Mouse (Mus musculus): ENCODE data around the gene Gar1. TPM values are rescaled to one million over a fixed set of nuclear protein-coding genes. Genes with fewer than 3 reads are reported as not detected.

Gene Gar1
- total RNA-seq (2021), result 10 to 100 TPM; 13.8 to 21.3 TPM

DNA sequence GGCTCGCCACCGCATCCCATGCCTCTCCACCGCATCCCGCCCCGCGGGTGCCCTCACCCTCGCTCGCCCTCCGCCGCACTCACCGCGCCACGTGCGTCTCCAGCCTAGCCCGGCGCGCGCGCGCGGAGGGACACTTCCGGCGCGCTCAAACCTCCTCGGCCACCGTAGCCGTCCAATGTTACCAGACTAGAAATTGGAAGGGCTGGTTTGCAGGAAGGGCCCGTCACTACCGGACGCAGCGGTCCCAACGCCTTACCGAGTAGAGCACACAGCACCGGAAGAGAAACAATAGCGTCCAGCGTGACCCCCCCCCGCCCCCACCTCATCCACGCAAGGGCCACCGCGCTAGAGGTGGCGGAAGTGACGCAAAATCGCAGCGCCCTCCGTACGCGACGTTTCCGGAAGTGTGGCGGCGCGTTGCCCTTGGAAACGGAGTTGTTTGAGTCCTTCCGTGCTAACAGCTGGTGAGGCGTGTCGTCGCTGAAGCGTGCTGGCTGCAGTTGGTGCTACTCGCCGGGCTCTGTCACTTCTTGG lies at the start of gene Gar1:
Gene Gar1 (minus strand): TSS at position 362 of the 534 bp plus-strand sequence.
- DNase-seq, result peak; percentile 95

DNA sequence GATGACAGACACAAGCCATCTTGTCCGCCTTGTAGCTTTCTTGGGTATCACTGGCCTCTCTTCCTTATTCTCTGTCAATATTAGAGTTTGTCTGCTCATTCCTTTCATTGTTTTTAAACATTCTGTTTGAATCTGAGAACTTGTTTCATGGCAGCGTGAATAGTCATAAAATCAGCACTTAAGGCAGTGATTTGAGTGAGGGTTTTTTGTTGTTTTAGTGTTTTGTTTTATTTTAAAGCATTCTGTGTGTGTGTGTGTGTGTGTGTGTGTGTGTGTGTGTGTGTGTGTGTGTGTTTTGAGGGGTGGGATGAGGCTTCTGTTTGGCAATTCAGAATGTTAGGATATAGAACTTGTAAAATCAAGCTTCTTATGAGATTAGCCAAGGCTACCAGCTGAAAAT lies 48.7 kb upstream of the Gar1 start:
- DNase-seq, result no peak
- intact Hi-C loops (cut with DNase I), result loop anchor here (2.0 to 10.0 kb wide), 3 partner anchors 51 to 825 kb away; partner anchors contain the start of genes Ostc and Sec24b

More for the DNA sequence above, at the start of gene Gar1:
- intact Hi-C loops (cut with DNase I), result loop anchor here (2.0 to 5.0 kb wide), 5 partner anchors 106 to 1994 kb away; partner anchors contain the start of genes Ap1ar, Ostc, Rpl34 and Sec24b

DNA sequence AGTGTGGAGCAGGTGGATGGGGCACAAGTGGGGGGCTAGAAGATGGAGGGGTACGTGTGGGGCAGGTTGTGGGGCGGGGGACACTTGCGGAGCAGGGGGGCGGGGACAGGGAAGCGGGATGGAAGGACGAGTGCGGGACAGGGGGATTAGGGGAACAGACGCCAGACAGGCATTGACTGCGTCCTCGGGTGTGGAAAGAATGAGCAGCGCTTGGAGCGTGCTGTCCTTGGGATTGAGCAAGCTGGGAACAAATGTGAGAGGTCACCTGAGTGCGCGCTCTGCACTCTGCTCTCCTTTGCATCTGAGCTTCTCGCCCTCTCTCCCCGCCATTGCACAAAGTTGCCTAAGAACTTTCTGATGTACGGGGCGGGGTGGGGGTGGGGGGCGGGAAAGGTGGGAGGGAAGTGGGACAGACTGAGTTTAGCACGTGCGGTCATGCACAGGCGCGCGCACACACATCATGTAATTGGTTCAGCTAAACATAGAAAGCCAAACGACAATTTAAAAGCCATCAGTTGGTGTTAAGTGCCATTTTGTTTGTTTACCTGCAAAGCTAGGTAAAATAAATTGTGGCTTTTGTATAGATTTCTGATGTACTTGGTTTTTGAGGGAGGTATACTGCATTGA lies 48.0 kb upstream of the Gar1 start:
- DNase-seq, result peak; percentile 31
- intact Hi-C loops (cut with DNase I), result loop anchor here (2.0 to 10.0 kb wide), 3 partner anchors 50 to 826 kb away; partner anchors contain the start of genes Ostc and Sec24b

- intact Hi-C loops (cut with DNase I), result loop anchor here (2.0 to 10.0 kb wide), 3 partner anchors 50 to 826 kb away; partner anchors contain the start of genes Ostc and Sec24b
- peak; percentile 89 to 91 for DNase-seq
Observed at GRCm38 (mm10) chr3:129878405-129879021, 47.3 kb upstream of the Gar1 start, which contains the start of gene Pla2g12a. Pla2g12a (plus strand) TSS chr3:129878606.

DNA sequence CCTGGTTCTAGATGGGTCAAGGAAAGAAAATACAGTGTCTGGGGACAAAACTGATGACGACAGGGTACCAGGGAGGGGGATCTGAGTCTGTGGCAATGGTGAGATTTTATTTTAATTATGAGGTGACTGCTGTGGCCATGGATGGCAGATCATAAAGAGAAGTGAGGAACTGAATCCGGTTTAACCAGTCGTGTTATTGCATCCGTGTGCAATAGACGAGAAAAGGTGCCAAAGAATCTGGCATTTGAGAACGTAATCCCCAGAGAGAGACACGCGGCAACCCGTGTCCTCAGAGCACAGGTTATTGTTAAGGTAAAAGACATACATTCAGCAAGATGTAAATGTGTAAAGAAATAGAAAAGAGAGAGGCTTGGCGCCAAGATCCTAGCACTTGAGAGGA lies 46.1 kb upstream of the Gar1 start:
- no peak for DNase-seq
- intact Hi-C loops (cut with DNase I), result loop anchor here (5.0 to 10.0 kb wide), 2 partner anchors 185 to 827 kb away; partner anchors contain the start of genes Ostc and Sec24b

DNA sequence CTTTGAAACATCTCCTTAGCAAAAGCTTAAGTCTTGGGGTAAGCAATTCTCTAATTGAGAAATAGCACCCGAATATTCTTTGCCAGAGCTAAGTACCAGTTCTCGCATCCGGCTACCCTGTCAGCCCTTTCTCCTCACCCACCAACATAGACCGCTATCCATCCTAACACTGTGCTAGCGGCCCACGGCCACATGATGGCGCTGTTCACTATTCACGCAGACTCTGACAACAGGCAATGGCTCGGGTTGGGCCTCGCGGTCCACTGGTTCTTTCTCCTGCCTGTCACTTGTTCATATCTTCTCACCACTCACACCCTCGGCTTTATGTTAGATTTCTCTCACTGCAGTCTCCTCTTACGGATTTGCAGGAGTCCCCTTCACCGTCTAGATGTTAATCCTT lies 32.5 kb upstream of the Gar1 start:
- intact Hi-C loops (cut with DNase I), result loop anchor here (2.0 kb wide), 1 partner anchor 215 kb away; no protein-coding TSS in a partner anchor
- peak; percentile 27 to 48 for DNase-seq

GRCm38 (mm10) chr3:129862592-129862991 lies 31.4 kb upstream of the Gar1 start:
- no peak for DNase-seq
- intact Hi-C loops (cut with DNase I), result loop anchor here (2.0 kb wide), 1 partner anchor 216 kb away; no protein-coding TSS in a partner anchor

- no peak for DNase-seq
- intact Hi-C loops (cut with DNase I), result no loop called here
Observed at GRCm38 (mm10) chr3:129846846-129847245, 15.7 kb upstream of the Gar1 start.

GRCm38 (mm10) chr3:129845868-129846267 lies 14.7 kb upstream of the Gar1 start:
- DNase-seq, result no peak
- intact Hi-C loops (cut with DNase I), result no loop called here

DNA sequence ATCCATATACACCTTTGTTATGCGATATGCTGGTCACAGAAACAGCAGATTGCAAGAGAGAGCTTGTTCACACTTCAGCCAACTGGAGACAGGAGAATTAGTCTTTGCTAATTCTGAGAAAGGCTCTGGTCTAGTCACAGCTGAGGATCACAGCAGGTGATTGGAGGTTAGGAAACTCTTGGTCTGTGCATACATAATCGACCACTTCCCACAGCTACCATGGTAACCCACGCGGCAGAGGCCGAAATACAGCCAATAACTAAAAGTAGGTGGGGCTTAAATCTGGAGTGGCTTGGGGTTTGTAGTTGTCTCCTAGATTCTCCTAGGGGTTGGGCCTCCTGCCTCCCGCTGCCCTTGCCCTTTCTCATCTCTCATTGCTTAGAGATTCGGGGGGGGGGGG lies 6.8 kb upstream of the Gar1 start:
- intact Hi-C loops (cut with DNase I), result no loop called here
- DNase-seq, result no peak

GRCm38 (mm10) chr3:129836965-129837364 lies 5.8 kb upstream of the Gar1 start:
- no peak for DNase-seq
- intact Hi-C loops (cut with DNase I), result no loop called here

GRCm38 (mm10) chr3:129836051-129836697 lies 5.0 kb upstream of the Gar1 start:
- intact Hi-C loops (cut with DNase I), result no loop called here
- DNase-seq, result no peak

GRCm38 (mm10) chr3:129835388-129835934 lies 4.3 kb upstream of the Gar1 start, which contains the start of gene Cfi:
Cfi (plus strand) TSS chr3:129835884.
- intact Hi-C loops (cut with DNase I), result no loop called here
- no peak for DNase-seq

DNA sequence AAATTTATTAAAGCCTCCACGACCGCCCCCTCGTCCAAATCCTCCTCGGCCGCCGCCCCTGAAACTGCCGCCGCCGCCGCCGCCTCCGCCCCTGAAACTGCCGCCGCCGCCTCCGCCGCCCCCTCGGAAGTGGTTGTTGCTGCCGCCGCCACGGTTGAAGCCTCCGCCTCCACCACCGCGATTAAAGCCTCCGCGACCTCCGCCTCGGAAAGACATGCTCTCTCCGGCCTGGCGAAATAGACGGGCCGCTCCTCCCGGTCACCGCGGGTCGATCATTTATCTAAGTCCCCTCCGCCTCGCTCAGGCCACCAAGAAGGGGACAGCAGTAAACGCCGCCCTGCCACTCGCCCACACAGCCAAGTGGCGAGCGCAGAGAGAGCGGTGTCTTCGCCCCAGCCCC lies 570 bp downstream of the Gar1 start:
- no peak for DNase-seq
- intact Hi-C loops (cut with DNase I), result loop anchor here (2.0 to 5.0 kb wide), 5 partner anchors 106 to 1993 kb away; partner anchors contain the start of genes Ap1ar, Ostc, Rpl34 and Sec24b

GRCm38 (mm10) chr3:129827691-129828090 lies 3.5 kb downstream of the Gar1 start:
- no peak for DNase-seq
- intact Hi-C loops (cut with DNase I), result loop anchor here (2.0 to 5.0 kb wide), 2 partner anchors 51 to 290 kb away; partner anchors contain the start of gene Pla2g12a

DNA sequence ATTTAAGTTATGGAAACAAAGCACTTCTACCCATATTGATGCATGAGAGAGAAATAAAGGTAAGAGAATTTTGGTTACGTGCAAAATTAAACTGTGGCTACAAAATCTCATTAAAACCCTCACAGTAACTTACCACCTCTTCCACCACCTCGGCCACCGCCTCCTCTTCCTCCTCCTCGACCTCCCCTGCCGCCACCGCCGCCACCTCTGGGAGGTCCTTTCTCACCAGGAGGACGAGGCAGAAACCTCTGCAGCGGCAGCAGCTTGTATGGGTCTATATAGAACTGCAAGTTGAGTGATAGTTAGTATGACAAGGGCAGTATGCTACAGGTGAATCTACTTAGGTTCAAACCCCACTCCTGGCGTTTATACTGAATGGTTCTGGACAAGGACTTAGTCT lies 4.5 kb downstream of the Gar1 start:
- DNase-seq, result no peak
- intact Hi-C loops (cut with DNase I), result loop anchor here (5.0 kb wide), 1 partner anchor 289 kb away; no protein-coding TSS in a partner anchor

- intact Hi-C loops (cut with DNase I), result loop anchor here (5.0 kb wide), 1 partner anchor 288 kb away; no protein-coding TSS in a partner anchor
- DNase-seq, result no peak
Observed at GRCm38 (mm10) chr3:129824891-129825290, 6.3 kb downstream of the Gar1 start.

DNA sequence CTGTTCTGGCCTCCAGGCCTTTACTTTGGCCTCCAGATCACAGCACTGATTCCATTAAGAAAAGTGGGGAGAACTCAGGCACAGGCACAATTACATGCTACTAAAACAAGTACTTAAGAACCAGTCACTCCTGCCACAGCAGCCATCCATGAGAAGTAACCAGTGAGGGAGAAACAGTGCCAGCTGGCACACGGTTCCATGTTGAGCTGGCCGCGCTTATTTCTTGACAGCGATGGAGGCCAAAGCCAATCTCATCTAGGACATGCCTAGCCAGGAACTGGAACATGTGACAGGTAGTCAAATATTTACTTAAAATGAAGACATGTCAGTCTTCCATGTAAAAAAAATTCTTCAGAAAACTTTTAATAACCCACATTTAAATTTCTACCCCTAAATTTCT lies 7.0 kb downstream of the Gar1 start:
- intact Hi-C loops (cut with DNase I), result no loop called here
- DNase-seq, result no peak

- intact Hi-C loops (cut with DNase I), result loop anchor here (2.0 kb wide), 1 partner anchor 256 kb away; no protein-coding TSS in a partner anchor
- no peak for DNase-seq
Observed at GRCm38 (mm10) chr3:129823293-129823692, 7.9 kb downstream of the Gar1 start.

- intact Hi-C loops (cut with DNase I), result loop anchor here (2.0 kb wide), 1 partner anchor 257 kb away; no protein-coding TSS in a partner anchor
Observed at GRCm38 (mm10) chr3:129822206-129822775, 8.9 kb downstream of the Gar1 start, which contains the start of gene Rrh. Rrh (minus strand) TSS chr3:129822587.

More at GRCm38 (mm10) chr3:129822206-129822775, 8.9 kb downstream of the Gar1 start, which contains the start of gene Rrh:
- DNase-seq, result no peak

All from heart, postnatal 36 days (tissue).